Mouse (Mus musculus) olfactory bulb, adult 2 months (tissue): ENCODE results near the gene Gm12845.

ENCODE experiments used
- CTCF ChIP-seq: fragments of 200-500 bp; IDR thresholded peaks from 2 replicates; pipeline ENCODE4 v1.5.1; 2012; ENCODE audit warnings: low read depth, mild to moderate bottlenecking, low read length, moderate library complexity; ENCODE audit not compliant: insufficient read depth
- POLR2A ChIP-seq: fragments of 200-500 bp; IDR thresholded peaks from 2 replicates; pipeline ENCODE4 v1.6.1; 2012; ENCODE audit warnings: mild to moderate bottlenecking, low read depth, low read length, moderate library complexity; ENCODE audit not compliant: insufficient read depth

- TF ChIP-seq POLR2A = no peak
- TF ChIP-seq CTCF = no peak
These were observed 41.2 kb downstream of the Gm12845 start, which contains the start of gene Klf17 for GRCm38 (mm10) chr4:117765416-117765815.
